Mouse (Mus musculus): ENCODE results near the gene Fgf3.
"Not testable (repeated sequence)": the region's sequence is repeated elsewhere in the genome, so short reads cannot be mapped to it uniquely, and the experiment has no call there.

Fgf3 gene

GRCm38 (mm10) chr7:144857826-144858342 lies 20.0 kb downstream of the Fgf3 start:
- DNase-seq (ENCODE audit: low read depth): no peak

DNA sequence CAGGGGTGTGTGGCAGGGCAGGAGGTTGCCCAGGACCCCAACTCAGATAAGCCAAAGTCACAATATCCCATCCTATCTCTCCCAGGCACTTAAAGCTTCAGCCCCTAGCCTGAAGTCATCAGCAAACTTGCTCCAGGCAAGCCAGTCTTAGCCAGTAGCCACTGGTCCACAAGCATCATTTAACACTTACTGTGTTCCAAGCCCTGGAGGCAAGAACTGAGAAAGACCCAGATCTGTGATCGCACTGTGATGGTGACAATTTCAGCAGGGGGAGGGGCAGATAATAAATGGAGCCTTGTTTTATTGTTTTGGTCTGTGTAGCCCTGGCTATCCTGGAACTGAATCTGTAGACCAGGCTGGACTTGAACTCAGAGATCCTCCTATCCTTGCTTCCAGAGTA lies 20.8 kb downstream of the Fgf3 start:
- DNase-seq (ENCODE audit: low read depth): no peak

DNA sequence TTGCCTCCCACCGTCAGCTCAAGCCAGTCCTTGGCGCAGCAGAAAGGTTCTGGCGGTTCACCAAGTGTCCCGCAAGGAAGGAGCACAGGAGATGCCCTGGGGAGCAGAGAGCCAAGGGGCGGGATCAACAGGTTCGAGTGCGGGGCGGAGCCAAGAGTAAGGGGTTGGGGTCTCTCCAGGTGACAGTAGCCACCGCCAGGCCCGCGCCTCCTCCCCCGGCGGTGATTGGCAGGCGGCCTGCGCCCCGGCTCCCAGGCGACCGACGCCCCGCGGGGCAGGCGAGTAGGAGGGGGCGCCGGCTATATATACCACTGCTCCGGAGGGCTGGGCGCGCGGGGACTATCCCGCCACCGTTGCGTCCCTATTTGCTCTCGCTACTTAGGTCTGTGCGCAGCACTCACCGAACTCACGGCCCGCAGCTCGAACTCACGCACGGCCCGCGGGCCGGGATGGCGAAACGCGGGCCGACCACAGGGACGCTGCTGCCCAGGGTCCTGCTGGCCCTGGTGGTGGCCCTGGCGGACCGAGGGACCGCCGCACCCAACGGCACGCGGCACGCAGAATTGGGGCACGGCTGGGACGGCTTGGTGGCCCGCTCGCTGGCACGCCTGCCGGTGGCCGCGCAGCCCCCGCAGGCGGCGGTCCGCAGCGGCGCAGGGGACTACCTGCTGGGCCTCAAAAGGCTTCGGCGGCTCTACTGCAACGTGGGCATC lies 23.3 kb downstream of the Fgf3 start:
- DNase-seq (ENCODE audit: low read depth): no peak

GRCm38 (mm10) chr7:144861769-144862070 lies 23.8 kb downstream of the Fgf3 start:
- DNase-seq (ENCODE audit: low read depth): no peak

- no peak for DNase-seq (ENCODE audit: low read depth)
These were observed 24.2 kb downstream of the Fgf3 start for GRCm38 (mm10) chr7:144862126-144862525.

- DNase-seq (ENCODE audit: low read depth): no peak
These were observed 24.8 kb downstream of the Fgf3 start for GRCm38 (mm10) chr7:144862712-144863111.

- DNase-seq (ENCODE audit: low read depth): no peak
These were observed 25.3 kb downstream of the Fgf3 start for GRCm38 (mm10) chr7:144863196-144863595.

- no peak for DNase-seq (ENCODE audit: low read depth)
These were observed 26.3 kb downstream of the Fgf3 start for GRCm38 (mm10) chr7:144864160-144864670.

- no peak for DNase-seq (ENCODE audit: low read depth)
These were observed 29.3 kb downstream of the Fgf3 start for GRCm38 (mm10) chr7:144867161-144867560.

GRCm38 (mm10) chr7:144867602-144868001 lies 29.7 kb downstream of the Fgf3 start:
- no peak for DNase-seq (ENCODE audit: low read depth)

DNA sequence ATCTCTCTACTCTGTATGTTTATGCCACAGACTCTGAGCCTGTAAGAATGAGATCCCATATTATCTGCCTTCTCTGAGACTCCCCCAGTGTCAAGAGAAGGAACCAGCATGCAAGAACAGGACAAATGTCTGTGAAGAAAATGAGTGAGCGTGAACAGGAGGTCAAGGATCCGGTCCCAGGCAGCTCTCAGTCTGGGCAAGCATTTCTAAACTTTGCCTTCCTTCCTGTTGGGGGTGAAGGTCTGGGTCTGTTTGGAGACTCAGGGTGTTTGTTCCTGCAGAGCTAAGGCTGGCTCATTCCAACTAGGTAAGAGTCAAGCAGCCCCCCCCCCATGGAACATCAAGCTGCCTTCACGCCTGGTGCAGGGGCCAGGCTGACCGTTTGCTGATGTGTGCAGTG lies 34.5 kb downstream of the Fgf3 start:
- no peak for DNase-seq (ENCODE audit: low read depth)

GRCm38 (mm10) chr7:144873160-144873559 lies 35.3 kb downstream of the Fgf3 start:
- no peak for DNase-seq (ENCODE audit: low read depth)

- DNase-seq (ENCODE audit: low read depth): no peak
These were observed 36.3 kb downstream of the Fgf3 start for GRCm38 (mm10) chr7:144874226-144874625.

GRCm38 (mm10) chr7:144878401-144878800 lies 40.5 kb downstream of the Fgf3 start:
- DNase-seq (ENCODE audit: low read depth): no peak

- DNase-seq (ENCODE audit: low read depth): no peak
These were observed 45.2 kb downstream of the Fgf3 start for GRCm38 (mm10) chr7:144883106-144883505.

GRCm38 (mm10) chr7:144887672-144888071 lies 49.8 kb downstream of the Fgf3 start:
- DNase-seq (ENCODE audit: low read depth): no peak

DNA sequence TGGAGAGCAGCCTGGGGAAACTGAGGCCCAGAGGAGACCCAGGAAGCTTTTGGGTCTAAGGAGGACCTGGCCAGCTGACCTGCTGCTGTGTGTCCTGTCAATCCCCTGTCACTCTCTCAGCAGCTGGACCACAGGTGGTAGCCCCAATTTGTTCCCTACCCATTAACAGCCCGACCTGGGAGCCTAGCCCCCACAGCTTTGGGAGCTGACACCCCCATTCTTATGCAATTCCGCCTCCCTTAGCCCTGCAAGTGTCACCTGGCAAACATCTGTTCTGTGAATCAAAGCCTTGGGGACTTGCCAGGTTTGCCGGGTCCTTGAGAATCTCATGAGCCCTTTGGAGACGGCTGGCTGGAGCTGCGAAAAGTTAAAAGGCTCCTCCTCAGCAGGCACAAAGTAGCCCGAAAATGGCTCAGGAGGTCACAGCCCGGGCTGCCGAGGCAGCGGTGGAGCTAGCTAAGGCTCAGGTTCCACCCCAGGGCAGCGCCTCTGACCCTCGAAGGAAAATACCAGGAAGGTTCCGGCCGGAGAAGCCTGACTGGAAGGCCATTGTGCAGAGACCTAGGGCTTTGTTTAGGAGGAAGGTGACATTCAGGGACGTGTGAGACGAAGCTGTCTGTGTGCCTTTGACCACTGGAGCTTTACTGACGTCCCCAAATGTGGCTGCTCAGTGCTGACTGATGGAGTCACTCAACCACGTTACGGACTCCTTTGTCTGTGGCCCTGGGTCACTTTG lies 50.8 kb downstream of the Fgf3 start:
- DNase-seq (ENCODE audit: low read depth): no peak

DNA sequence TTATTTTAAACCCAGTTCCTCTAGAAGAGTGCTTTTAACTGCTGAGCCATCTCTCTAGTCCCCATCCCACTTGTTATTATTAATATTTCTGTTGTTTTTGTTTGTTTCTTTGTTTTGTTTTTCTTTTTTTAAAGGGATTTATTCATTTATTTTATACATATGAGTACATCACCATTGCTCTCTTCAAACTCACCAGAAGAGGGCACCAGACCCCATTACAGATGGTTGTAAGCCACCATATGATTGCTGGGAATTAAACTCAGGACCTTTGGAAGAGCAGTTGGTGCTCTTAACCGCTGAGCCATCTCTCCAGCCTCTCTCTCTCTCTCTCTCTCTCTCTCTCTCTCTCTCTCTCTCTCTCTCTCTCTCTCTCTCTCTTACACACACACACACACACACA lies 52.8 kb downstream of the Fgf3 start:
- DNase-seq (ENCODE audit: low read depth): not testable (repeated sequence)

- no peak for DNase-seq (ENCODE audit: low read depth)
These were observed 54.0 kb downstream of the Fgf3 start for GRCm38 (mm10) chr7:144891863-144892262.

DNA sequence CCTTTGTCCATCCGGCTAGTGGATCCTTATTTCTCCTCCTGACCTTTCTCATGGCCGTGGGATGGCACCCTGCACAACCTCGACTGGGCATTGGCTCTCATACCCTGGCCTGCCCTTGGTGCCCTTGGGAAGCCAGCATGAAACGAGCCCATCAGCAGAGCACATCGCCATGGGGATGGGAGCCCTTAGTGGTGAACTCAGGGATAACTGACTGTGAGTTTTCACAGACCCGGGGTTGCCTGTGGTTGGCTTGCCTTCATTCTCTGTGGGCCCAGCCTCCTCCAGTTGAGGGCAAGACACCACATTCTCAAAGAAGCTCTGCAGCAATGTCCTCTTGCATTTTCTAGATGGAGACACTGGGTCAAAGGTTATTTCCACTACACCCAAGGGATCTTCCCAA lies 54.4 kb downstream of the Fgf3 start:
- DNase-seq (ENCODE audit: low read depth): no peak
